Mouse (Mus musculus): ENCODE data around the gene Ptms. TPM values are rescaled to one million over a fixed set of nuclear protein-coding genes. Genes with fewer than 3 reads are reported as not detected.

Ptms gene
- total RNA-seq, 2 experiments from 2014 or later: 824 to 887 TPM

- peak; percentile 60 for DNase-seq
Observed at GRCm38 (mm10) chr6:124930231-124930630, 10.3 kb upstream of the Ptms start.

DNA sequence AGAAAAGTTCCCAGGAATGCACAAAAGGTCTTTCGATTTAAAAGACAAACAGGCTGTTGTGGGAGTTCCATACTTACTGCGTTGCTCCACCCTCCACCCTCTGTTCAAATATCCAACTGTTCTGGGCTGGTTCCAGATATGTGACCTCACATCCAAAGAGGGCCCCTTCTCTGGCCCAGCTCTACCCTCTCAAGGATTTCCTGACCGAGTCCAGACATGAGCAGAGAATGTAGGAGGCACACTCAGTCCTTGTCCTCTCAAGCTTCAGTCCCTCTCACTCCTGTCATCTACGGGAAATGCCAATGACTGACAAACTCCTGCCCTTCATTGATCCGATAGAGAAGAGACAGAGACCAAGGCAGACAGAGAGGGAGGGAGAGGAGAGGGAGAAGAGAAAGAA lies 6.0 kb upstream of the Ptms start:
- DNase-seq: peak; percentile 77

- peak; percentile 20 for DNase-seq
Observed at GRCm38 (mm10) chr6:124925173-124925793, 5.4 kb upstream of the Ptms start.

GRCm38 (mm10) chr6:124921539-124921938 lies 1.6 kb upstream of the Ptms start:
- no peak for DNase-seq

- no peak for DNase-seq
Observed at GRCm38 (mm10) chr6:124920318-124921085, 599 bp upstream of the Ptms start.

DNA sequence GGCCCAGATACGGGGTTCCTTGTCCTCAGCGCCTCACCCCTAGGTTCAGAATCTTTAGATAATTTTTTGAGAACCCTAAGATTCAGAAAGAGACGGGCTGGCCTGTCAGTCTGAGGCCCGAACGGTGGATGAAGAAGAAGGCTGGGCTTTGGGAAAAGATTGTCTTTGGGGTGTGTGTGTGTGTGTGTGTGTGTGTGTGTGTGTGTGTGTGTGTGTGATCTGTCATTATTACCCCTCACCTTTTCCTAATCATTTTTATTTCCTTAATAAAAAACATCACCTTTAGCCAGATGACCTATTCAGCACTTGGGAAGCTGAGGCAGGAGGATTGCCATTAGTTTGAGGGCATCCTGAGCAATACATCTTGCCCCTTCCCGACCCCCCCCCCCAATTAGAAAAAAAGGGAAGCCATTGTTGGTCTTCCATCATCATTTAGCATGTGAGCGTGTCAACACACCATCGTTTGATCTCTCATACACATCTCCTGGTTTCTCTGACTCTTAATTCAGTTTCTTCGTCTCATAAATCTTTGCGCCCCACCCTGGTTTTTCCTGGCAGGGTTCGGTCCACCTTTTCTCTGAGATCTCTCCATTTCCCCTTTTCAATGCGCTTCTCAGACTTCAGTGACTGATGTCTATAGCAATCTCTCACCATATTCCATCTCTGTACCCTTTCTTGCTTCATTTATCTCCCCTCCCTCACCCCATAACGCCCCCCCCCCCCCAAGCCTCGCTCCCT lies 844 bp downstream of the Ptms start:
- DNase-seq: no peak

- DNase-seq: no peak
Observed at GRCm38 (mm10) chr6:124918331-124918690, 1.6 kb downstream of the Ptms start.

- DNase-seq: peak; percentile 98
Observed at GRCm38 (mm10) chr6:124917518-124918330, 2.2 kb downstream of the Ptms start.

- peak; percentile 97 for DNase-seq
Observed at GRCm38 (mm10) chr6:124916695-124917517, 3.0 kb downstream of the Ptms start.

DNA sequence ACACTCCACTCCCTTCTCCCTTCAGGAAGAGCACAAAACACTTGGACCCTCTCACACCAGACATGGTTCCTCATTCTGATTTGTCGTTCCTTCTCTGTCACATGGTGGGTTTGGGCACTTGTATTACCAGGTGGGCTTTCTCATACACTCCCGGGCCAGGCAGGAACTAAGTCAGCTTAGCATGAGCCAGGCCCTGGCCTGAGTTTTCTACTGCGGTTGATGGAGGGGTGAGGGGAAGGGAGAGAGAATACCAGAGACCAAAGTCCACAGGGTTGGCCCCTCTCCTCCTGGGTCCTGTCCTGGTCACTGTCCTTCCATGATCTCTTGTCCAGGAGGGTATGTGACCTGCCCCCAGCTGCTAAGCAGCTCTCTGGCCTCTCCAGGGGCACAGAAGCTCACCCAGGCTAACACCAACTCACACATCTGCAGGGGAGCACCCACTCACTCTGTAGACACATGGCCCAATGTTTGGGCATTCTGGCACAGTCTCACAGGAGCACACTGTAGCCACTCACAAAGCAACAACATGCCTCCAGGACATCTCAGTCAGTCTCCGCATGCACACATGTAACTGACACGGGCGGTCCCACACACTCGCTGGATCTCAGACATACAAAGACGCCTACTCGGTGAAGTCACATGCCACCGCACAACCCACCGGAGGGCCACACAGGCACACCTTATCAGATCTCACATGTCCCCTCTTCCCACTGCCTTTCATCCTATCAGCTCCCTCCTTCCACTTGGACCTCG lies 3.8 kb downstream of the Ptms start:
- peak; percentile 55 for DNase-seq

DNA sequence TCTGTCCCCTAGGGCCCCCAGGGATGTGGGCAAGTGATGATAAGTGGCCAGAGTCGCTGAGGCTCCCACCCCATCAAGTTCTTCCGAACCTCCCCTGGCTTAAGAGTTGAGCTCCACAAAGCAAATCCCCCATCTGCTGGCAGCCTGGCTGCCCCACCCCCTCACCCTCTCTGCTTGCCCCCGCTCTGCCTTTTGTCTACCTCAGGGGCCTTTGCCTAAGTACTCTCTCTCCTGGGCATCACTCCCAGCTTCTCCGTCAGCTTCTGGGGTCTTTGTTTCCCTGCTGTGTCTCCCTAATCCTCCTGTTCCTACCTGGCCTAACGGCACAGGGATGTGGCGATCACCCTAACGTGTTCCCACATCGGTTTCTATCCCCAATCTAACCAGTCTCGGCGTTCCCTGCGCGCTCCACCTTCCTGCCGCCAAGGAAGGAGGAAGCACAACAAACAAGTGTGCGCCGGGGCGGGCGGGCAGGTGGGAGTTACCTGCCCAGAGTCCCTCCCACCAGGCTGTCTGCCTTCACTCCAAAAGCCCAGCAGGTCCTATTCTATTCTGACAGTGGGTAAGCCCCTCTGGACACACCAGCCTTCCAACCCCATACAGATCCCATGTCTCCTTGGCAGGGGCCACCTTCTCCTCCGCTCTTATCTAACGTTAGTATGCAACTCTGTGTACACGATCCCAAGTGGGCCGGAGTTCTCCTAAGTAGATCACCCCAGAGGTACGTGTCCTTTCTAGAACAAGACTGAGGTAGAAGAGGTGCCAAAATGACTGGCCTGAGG lies 4.6 kb downstream of the Ptms start:
- DNase-seq: peak; percentile 46

- DNase-seq: no peak
Observed at GRCm38 (mm10) chr6:124914511-124914910, 5.4 kb downstream of the Ptms start.

DNA sequence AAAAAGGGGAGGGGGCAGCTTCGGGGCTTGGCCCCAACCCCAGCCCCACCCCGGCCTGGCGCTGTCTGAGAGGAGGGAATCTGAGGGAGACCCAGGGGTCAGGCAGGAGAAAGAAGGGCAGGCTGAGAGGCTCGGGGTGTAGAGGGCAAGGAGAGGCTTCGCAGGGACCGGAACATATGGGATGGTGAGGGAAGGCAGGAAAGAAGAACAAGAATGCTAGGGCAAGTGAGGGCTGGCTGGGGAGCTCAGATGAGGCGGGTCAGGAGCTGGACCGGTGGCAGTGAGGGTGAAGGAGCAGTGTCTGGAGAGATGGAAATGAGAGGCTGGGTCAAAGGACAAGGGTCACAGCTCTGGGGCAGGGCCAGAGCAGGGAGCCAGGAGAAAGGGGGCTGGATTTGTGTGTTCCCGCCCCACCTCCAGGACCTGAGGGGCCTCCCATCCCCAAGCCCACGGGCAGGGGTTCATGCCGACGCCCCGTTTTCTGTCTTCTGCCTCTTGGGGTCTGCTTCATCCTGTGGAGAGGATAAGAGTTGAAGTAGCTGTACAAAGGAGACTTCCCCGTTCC lies 6.1 kb downstream of the Ptms start:
- DNase-seq: no peak

DNA sequence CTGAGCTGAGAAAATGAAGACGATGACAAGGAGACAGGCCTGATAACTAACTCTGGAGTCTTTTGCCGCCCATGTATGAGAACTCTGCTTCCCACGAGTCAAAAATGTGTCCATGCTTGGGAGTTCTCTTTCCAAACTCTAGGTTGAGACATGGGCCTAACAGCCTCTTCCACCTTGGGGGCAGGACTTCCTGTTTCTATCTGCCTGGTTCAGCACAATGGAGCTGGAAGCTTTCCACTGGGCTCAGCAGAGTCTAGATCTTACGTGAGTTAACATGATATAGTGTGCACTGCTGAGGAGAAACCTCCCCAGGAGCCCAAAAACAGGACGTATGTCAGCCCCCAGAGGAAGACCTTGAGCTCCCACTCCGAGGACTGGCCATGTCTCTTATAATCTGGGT lies 6.7 kb downstream of the Ptms start:
- no peak for DNase-seq

DNA sequence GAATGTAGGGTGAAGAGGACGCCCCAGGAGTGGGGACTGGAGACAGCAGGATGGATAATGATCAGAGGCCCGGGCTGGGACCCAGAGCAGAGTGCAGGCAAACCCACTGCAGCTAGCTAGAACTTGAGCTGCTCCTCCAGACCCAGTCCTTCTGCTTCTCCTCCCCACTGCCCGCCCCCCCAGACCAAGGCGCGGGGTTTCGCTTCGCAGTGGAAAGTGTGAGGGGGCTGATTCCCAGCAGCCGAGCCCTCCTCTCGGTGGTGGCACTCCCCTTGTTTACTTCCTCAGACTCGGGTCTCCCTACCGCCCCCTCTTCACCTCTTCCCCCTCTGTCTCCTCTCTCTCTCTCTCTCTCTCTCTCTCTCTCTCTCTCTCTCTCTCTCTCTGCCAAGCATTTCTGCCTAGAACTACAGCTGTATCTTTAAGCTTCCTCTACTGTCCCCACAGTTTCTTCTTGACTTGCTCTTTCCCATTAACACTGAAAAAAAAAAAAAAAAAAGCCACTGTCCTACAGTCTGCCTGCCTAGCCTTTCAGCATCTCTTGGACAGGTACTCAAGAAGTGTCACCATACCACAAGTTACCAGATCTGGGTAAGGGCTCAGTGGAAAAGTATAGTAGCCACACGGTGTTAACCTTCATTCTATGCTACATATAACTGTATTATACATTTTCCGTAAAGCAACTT lies 8.2 kb downstream of the Ptms start, which contains the start of gene Lag3:
Gene Lag3 (minus strand): TSS at position 173 of the 686 bp plus-strand sequence.
- no peak for DNase-seq

DNA sequence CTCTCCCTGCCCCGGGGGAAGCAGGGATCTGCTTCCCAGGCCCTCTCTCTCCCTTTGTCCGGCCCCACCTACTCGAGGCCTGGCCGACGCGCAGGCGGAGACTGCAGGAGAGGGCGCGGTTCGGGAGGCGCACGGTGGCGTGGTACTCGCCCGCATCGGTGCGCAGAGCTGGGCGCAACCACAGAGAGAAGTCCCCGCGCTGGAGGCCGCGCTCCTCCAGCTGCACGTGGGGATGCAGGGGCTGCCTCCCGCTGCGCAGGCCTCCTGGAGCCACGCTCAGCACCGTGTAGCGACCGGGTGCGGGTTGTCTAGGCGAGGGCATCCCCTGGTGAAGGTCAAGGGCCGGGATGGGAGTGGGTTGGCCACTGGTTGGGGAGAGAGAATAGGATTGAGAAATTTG lies 9.9 kb downstream of the Ptms start:
- no peak for DNase-seq

DNA sequence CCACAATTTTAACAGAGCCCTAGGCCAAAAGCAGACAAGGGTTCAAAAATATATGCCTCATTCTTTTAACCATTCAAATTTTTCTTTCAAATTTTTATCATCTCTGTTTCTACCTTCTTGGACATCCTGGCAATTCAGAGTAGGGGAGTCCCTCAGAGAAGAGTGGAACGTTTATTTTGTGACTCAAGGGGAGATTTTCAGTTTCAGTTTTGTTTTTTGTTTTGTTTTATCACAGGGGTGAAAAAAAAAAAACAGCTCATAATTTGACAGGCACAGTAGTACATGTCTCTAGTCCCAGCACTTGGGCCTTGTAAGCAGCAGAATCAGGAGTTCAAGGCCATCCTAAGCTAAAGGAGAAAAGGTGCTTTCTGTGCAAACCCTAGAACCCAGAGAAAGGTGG lies 12.1 kb downstream of the Ptms start:
- no peak for DNase-seq

GRCm38 (mm10) chr6:124904991-124905860 lies 14.7 kb downstream of the Ptms start:
- peak; percentile 34 for DNase-seq

Data from adrenal gland, postnatal 10 days (tissue).